Mouse (Mus musculus): ENCODE measurements at regions not wholly inside any gene's neighbourhood (a gene's known extent, or its start where the extent isn't known, plus 50 kb on each side); places are given as distances from the start of the nearest gene placed in this dataset.

- TF ChIP-seq GABPA (IDR thresholded peaks at IDR 0.05; ENCODE audit: low read depth, low read length), result no peak
- TF ChIP-seq NRF1 (IDR thresholded peaks at IDR 0.05; ENCODE audit: insufficient read depth, low read depth, low read length, poor library complexity, severe bottlenecking), result no peak
Measured at GRCm38 (mm10) chr3:21497011-21497410, 579.4 kb upstream of the Tbl1xr1 start.

All from MEL (cell line).